Mouse (Mus musculus) mature B cell (primary cell): Measurements from ENCODE around the gene Necap1.

Source experiments
- in situ Hi-C: fragments of 300-500 bp; cut with MboI; formaldehyde crosslinking; loops from 2 replicates; pipeline ENCODE4 v1.14.3; 2019

The Necap1 gene

GRCm38 (mm10) chr6:122883603-122884002 lies 9.3 kb downstream of the Necap1 start:
- in situ Hi-C loops = loop anchor here (25.0 kb wide), 2 partner anchors 1379 to 1504 kb away; no protein-coding TSS in a partner anchor

GRCm38 (mm10) chr6:122889599-122889998 lies 15.3 kb downstream of the Necap1 start:
- in situ Hi-C loops = loop anchor here (25.0 kb wide), 2 partner anchors 1373 to 1498 kb away; no protein-coding TSS in a partner anchor

GRCm38 (mm10) chr6:122892442-122893049 lies 18.3 kb downstream of the Necap1 start:
- in situ Hi-C loops = loop anchor here (25.0 kb wide), 2 partner anchors 1370 to 1495 kb away; no protein-coding TSS in a partner anchor

GRCm38 (mm10) chr6:122919922-122920321 lies 45.6 kb downstream of the Necap1 start:
- in situ Hi-C loops = no loop called here

GRCm38 (mm10) chr6:122921451-122921850 lies 47.2 kb downstream of the Necap1 start, which contains the start of gene Clec4a1:
Clec4a1 (plus strand) TSS chr6:122921848.
- in situ Hi-C loops = no loop called here

GRCm38 (mm10) chr6:122934845-122935244 lies 60.6 kb downstream of the Necap1 start:
- in situ Hi-C loops = no loop called here
